Mouse (Mus musculus) testis, adult 2 months (tissue): Measurements from ENCODE around the gene Kank4. TPM values are rescaled to one million over a fixed set of nuclear protein-coding genes. Genes with fewer than 3 reads are reported as not detected.

ENCODE experiments used
- H3K27ac ChIP-seq: fragments of 200-500 bp; 2 replicates; pipeline ENCODE4 v1.5.1; 2012; ENCODE audit warnings: low read depth, low read length; ENCODE audit not compliant: control insufficient read depth, insufficient read depth
- H3K27me3 ChIP-seq: fragments of 200-500 bp; 2 replicates; pipeline ENCODE4 v1.6.1; 2012; ENCODE audit warnings: mild to moderate bottlenecking, low read length, moderate library complexity; ENCODE audit not compliant: control insufficient read depth, insufficient read depth
- H3K36me3 ChIP-seq: fragments of 200-500 bp; 2 replicates; pipeline ENCODE4 v1.6.1; 2012; ENCODE audit warnings: mild to moderate bottlenecking, low read length; ENCODE audit not compliant: control insufficient read depth, insufficient read depth
- H3K4me1 ChIP-seq: fragments of 200-500 bp; 2 replicates; pipeline ENCODE4 v1.6.1; 2012; ENCODE audit warnings: low read length; ENCODE audit not compliant: control insufficient read depth, insufficient read depth
- H3K4me3 ChIP-seq: fragments of 200-500 bp; 2 replicates; pipeline ENCODE4 v1.5.1; 2012; ENCODE audit warnings: low read depth, mild to moderate bottlenecking, low read length, moderate library complexity, mixed read lengths; ENCODE audit not compliant: control insufficient read depth
- CTCF ChIP-seq: fragments of 200-500 bp; IDR thresholded peaks from 2 replicates; pipeline ENCODE4 v1.5.1; 2012; ENCODE audit warnings: low read depth, mild to moderate bottlenecking, inconsistent platforms, low read length, moderate library complexity; ENCODE audit not compliant: control insufficient read depth, insufficient read depth, insufficient replicate concordance
- POLR2A ChIP-seq: fragments of 200-500 bp; IDR thresholded peaks from 2 replicates; pipeline ENCODE4 v1.6.1; 2012; ENCODE audit warnings: low read depth, mild to moderate bottlenecking, inconsistent platforms, low read length, moderate library complexity; ENCODE audit not compliant: control insufficient read depth
- polyA plus RNA-seq: library from polyadenylated mRNA; depleted of rRNA; stranded (reverse); fragments of >200 nt; gene quantifications from 2 replicates; pipeline ENCODE4 v1.2.3, GENCODE M21; 2012

The Kank4 gene
- polyA plus RNA-seq, 1 experiment, result 0.19 TPM

GRCm38 (mm10) chr4:98773785-98774184 is 43.6 kb downstream of the Kank4 start:
- H3K4me3 ChIP-seq, result no peak overlapping the region
- peaks cover 6% of the 10 kb centered on the region for H3K4me1 ChIP-seq
- no peak overlapping the region for H3K27ac ChIP-seq
- H3K27me3 ChIP-seq, result no peaks in the 10 kb centered on the region
- no peaks in the 10 kb centered on the region for H3K36me3 ChIP-seq
- TF ChIP-seq POLR2A (no peak), CTCF (no peak)

- H3K27me3 ChIP-seq, result no peaks in the 10 kb centered on the region
- no peak overlapping the region for H3K27ac ChIP-seq
- no peak overlapping the region for H3K4me3 ChIP-seq
- TF ChIP-seq CTCF, result no peak
- no peak for TF ChIP-seq POLR2A
- H3K4me1 ChIP-seq, result no peaks in the 10 kb centered on the region
- no peaks in the 10 kb centered on the region for H3K36me3 ChIP-seq
Observed at GRCm38 (mm10) chr4:98767134-98768133, 49.9 kb downstream of the Kank4 start.

GRCm38 (mm10) chr4:98758872-98759518 is 58.3 kb downstream of the Kank4 start:
- Histone ChIP-seq H3K4me3 (no peak overlapping the region), H3K27me3 (no peaks in the 10 kb centered on the region), H3K4me1 (no peaks in the 10 kb centered on the region), H3K27ac (no peak overlapping the region), H3K36me3 (no peaks in the 10 kb centered on the region)
- TF ChIP-seq POLR2A, result no peak

GRCm38 (mm10) chr4:98758012-98758821 is 59.1 kb downstream of the Kank4 start:
- TF ChIP-seq POLR2A (no peak), CTCF (no peak)

DNA sequence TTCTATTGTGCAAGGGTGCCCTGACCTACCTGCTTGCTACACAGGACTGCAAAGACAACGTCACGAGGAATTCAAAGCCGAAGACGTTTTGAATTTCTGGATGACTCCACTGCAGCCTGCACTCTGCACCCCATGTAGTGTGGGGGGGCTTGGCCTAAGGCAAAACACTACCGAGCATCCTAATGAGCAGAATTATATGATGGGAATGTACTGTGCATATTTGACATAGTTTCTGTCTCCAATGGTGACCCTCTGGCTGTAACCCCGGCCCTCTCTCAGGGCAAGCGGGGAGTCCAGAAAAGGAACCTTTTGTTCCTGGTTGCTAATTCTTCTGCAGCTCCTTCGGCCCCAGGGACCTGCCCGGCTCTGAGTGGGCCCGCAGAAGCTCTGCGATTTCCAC is 61.2 kb downstream of the Kank4 start:
- H3K4me1 ChIP-seq, result no peaks in the 10 kb centered on the region
- H3K27me3 ChIP-seq, result no peaks in the 10 kb centered on the region
- H3K4me3 ChIP-seq, result no peak overlapping the region
- H3K36me3 ChIP-seq, result no peaks in the 10 kb centered on the region
- no peak overlapping the region for H3K27ac ChIP-seq
- no peak for TF ChIP-seq POLR2A
- no peak for TF ChIP-seq CTCF

More at GRCm38 (mm10) chr4:98758012-98758821, 59.1 kb downstream of the Kank4 start:
- no peaks in the 10 kb centered on the region for H3K36me3 ChIP-seq
- no peak overlapping the region for H3K27ac ChIP-seq
- H3K4me3 ChIP-seq, result no peak overlapping the region
- H3K4me1 ChIP-seq, result no peaks in the 10 kb centered on the region
- H3K27me3 ChIP-seq, result no peaks in the 10 kb centered on the region

DNA sequence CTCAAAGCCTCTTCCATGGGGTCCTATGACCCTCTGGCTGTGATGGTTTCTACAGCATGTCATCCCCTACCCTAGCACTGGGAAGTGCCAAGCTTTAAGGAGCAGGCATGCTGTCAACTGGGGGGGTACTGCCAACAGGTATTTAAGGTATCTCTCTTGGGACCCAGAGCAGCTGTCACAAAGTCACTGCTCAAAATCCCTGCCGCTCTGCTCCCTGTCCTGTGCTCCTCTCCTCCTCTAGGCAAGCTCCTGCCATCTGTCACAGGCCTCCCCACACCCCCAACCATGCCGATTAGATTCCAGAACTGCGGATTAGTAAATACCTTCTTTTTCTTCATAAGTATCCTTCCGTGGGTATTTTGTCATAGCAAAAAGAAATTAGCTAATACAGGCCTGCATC is 62.9 kb downstream of the Kank4 start:
- no peak for TF ChIP-seq CTCF
- no peak for TF ChIP-seq POLR2A
- Histone ChIP-seq H3K4me1 (no peaks in the 10 kb centered on the region), H3K27ac (no peak overlapping the region), H3K4me3 (no peak overlapping the region), H3K27me3 (no peaks in the 10 kb centered on the region), H3K36me3 (no peaks in the 10 kb centered on the region)

GRCm38 (mm10) chr4:98743906-98744210 is 73.5 kb downstream of the Kank4 start:
- no peak overlapping the region for H3K27ac ChIP-seq
- TF ChIP-seq CTCF (no peak), POLR2A (no peak)

More at GRCm38 (mm10) chr4:98743906-98744210, 73.5 kb downstream of the Kank4 start:
- H3K4me3 ChIP-seq, result no peak overlapping the region
- no peaks in the 10 kb centered on the region for H3K4me1 ChIP-seq
- no peaks in the 10 kb centered on the region for H3K36me3 ChIP-seq
- no peaks in the 10 kb centered on the region for H3K27me3 ChIP-seq
